Mouse (Mus musculus) thymus, postnatal 0 days (tissue): ENCODE measurements around the gene Olfr49. TPM values are rescaled to one million over a fixed set of nuclear protein-coding genes. Genes with fewer than 3 reads are reported as not detected.
"Not testable (repeated sequence)": the region's sequence is repeated elsewhere in the genome, so short reads cannot be mapped to it uniquely, and the experiment has no call there.

Source experiments
- DNase-seq: peaks from one replicate; pipeline ENCODE4 v3.0.0-alpha.2; 2015; ENCODE audit warnings: low spot score
- polyA plus RNA-seq: library from polyadenylated mRNA; unstranded; fragments of >200 nt; fragmentation: Nextera tagmentation; extraction: Ambion mirVana; gene quantifications from 2 replicates; pipeline ENCODE4 v1.2.1, GENCODE M21; 2015

The Olfr49 gene
- polyA plus RNA-seq, 1 experiment from 2014 or later: not detected

GRCm38 (mm10) chr14:54232143-54232542, 52.6 kb downstream of the Olfr49 start:
- no peak for DNase-seq

GRCm38 (mm10) chr14:54231176-54231956, 53.4 kb downstream of the Olfr49 start:
- peak; percentile 71 for DNase-seq

GRCm38 (mm10) chr14:54230638-54231150, 54.0 kb downstream of the Olfr49 start:
- DNase-seq: no peak

- DNase-seq: not testable (repeated sequence)
Observed at GRCm38 (mm10) chr14:54229849-54230248, 54.9 kb downstream of the Olfr49 start.

- DNase-seq: peak; percentile 67
Observed at GRCm38 (mm10) chr14:54228933-54229713, 55.6 kb downstream of the Olfr49 start.

- no peak for DNase-seq
Observed at GRCm38 (mm10) chr14:54228501-54228900, 56.2 kb downstream of the Olfr49 start.

Other genes starting within 250 kb of the Olfr49 start
- gene Dad1, start 30.8 kb downstream of the Olfr49 start, polyA plus RNA-seq: 400 and 426 TPM in 2 replicates
- 19.2 and 19.7 TPM in 2 replicates for gene Abhd4, start 30.8 kb downstream of the Olfr49 start, polyA plus RNA-seq
- 50.9 and 53.4 TPM in 2 replicates for gene Oxa1l, start 75.9 kb upstream of the Olfr49 start, polyA plus RNA-seq
- gene Slc7a7, start 132.8 kb upstream of the Olfr49 start, polyA plus RNA-seq: 6.5 and 8.1 TPM in 2 replicates
- gene Mrpl52, start 142.0 kb upstream of the Olfr49 start, polyA plus RNA-seq: 297 and 318 TPM in 2 replicates
- gene Mmp14, start 146.7 kb upstream of the Olfr49 start, polyA plus RNA-seq: 35.6 and 36.1 TPM in 2 replicates
- 88.3 and 93.7 TPM in 2 replicates for gene Lrp10, start 179.2 kb upstream of the Olfr49 start, polyA plus RNA-seq
- 1.1 and 2.1 TPM in 2 replicates for gene Rem2, start 191.2 kb upstream of the Olfr49 start, polyA plus RNA-seq
- gene Prmt5, start 232.6 kb upstream of the Olfr49 start, polyA plus RNA-seq: 62.9 and 64.6 TPM in 2 replicates